10 mouse cellular contexts compared by ENCODE assay signal in genomic region chr5:51595644-51596043, GRCm38 (mm10). TPM values are rescaled to one million over a fixed set of nuclear protein-coding genes. Genes with fewer than 3 reads are reported as not detected.
A peak's percentile ranks its signal among the peaks of the same experiment; 100 is the strongest.
DNase-seq lines count a peak whose midpoint lies in the region; ATAC-seq and TF ChIP-seq lines count a peak whose summit lies in the region.
"Had no signal": no experiment of that assay in that cellular context is flagged by ENCODE, and none has a peak within 500 bp of the region (broad histone marks: within the 10 kb centered on the region; RNA-seq: fewer than 3 reads in every experiment).

No protein-coding gene starts in this region.

- H3K27me3 ChIP-seq in liver, adult 2 months (ENCODE audit: control insufficient read depth, insufficient read depth, low read length) = no peaks in the 10 kb centered on the region
- H3K27me3 ChIP-seq in liver, postnatal 0 days (ENCODE audit: insufficient read depth, low read length) = no peaks in the 10 kb centered on the region
- H3K27me3 ChIP-seq in hindbrain, embryonic 13.5 days = no peaks in the 10 kb centered on the region
- H3K27me3 ChIP-seq in midbrain, embryonic 13.5 days = no peaks in the 10 kb centered on the region

- no peak overlapping the region for H3K9ac ChIP-seq in liver, adult 2 months (ENCODE audit: low read depth, low read length)
- H3K9ac ChIP-seq in liver, postnatal 0 days (replicated peaks) = no peak overlapping the region
- H3K9ac ChIP-seq in hindbrain, embryonic 13.5 days = no peak overlapping the region
- H3K9ac ChIP-seq in midbrain, embryonic 13.5 days (replicated peaks) = no peak overlapping the region

- WGBS in liver, adult 2 months = 52% methylated on average over 9 of the region's 9 CpGs
- WGBS in liver, postnatal 0 days (ENCODE audit: insufficient replicate concordance) = 78% methylated on average over 9 of the region's 9 CpGs
- 90% methylated on average over 9 of the region's 9 CpGs for WGBS in hindbrain, embryonic 13.5 days
- WGBS in midbrain, embryonic 13.5 days = 94% methylated on average over 9 of the region's 9 CpGs

- H3K79me2 ChIP-seq in liver, adult 2 months (ENCODE audit: control insufficient read depth, insufficient read depth, low read length) = no peaks in the 10 kb centered on the region

- H3K4me3 ChIP-seq in liver, adult 2 months (ENCODE audit: insufficient read depth, low read depth, low read length) = no peak overlapping the region
- no peak overlapping the region for H3K4me3 ChIP-seq in liver, postnatal 0 days (ENCODE audit: low read depth, low read length)
- no peak overlapping the region for H3K4me3 ChIP-seq in hindbrain, embryonic 13.5 days
- no peak overlapping the region for H3K4me3 ChIP-seq in midbrain, embryonic 13.5 days (replicated peaks)

- peaks cover 4% of the 10 kb centered on the region for H3K4me1 ChIP-seq in liver, adult 2 months (ENCODE audit: control insufficient read depth, insufficient read depth, low read length)
- H3K4me1 ChIP-seq in liver, postnatal 0 days (ENCODE audit: insufficient read depth) = no peaks in the 10 kb centered on the region
- peaks cover 6% of the 10 kb centered on the region; the same call in 1 of the 2 replicates for H3K4me1 ChIP-seq in hindbrain, embryonic 13.5 days (replicated peaks)
- no peaks in the 10 kb centered on the region; the same call in 1 of the 2 replicates for H3K4me1 ChIP-seq in midbrain, embryonic 13.5 days (replicated peaks)

- no peaks in the 10 kb centered on the region for H3K36me3 ChIP-seq in liver, adult 2 months (ENCODE audit: control insufficient read depth, insufficient read depth, low read length)
- H3K36me3 ChIP-seq in liver, postnatal 0 days (replicated peaks; ENCODE audit: insufficient read depth, low read length) = no peaks in the 10 kb centered on the region
- H3K36me3 ChIP-seq in hindbrain, embryonic 13.5 days = no peaks in the 10 kb centered on the region
- no peaks in the 10 kb centered on the region for H3K36me3 ChIP-seq in midbrain, embryonic 13.5 days
- H3K36me3 ChIP-seq: G1E had no signal

- H3K4me2 ChIP-seq in liver, postnatal 0 days (ENCODE audit: low read depth, low read length) = no peak overlapping the region
- H3K4me2 ChIP-seq in hindbrain, embryonic 13.5 days = no peak overlapping the region
- no peak overlapping the region for H3K4me2 ChIP-seq in midbrain, embryonic 13.5 days (replicated peaks)

- TF ChIP-seq CTCF in liver, adult 2 months (IDR thresholded peaks at IDR 0.05; ENCODE audit: low read depth, low read length) = no peak
- TF ChIP-seq CTCF in liver, postnatal 0 days (IDR thresholded peaks at IDR 0.05; ENCODE audit: low read depth) = no peak

- no peak for TF ChIP-seq EP300 in liver, postnatal 0 days (IDR thresholded peaks at IDR 0.05; ENCODE audit: low read depth)

- ATAC-seq in liver, postnatal 0 days = no peak
- ATAC-seq in hindbrain, embryonic 13.5 days (ENCODE audit: low FRiP score) = no peak
- no peak for ATAC-seq in midbrain, embryonic 13.5 days

- TF ChIP-seq POLR2A in liver, adult 2 months (IDR thresholded peaks at IDR 0.05; ENCODE audit: extremely low read depth, insufficient read depth, low read length) = no peak

- H3K27ac ChIP-seq in liver, adult 2 months (replicated peaks; ENCODE audit: insufficient read depth, low read depth, low read length) = no peak overlapping the region
- H3K27ac ChIP-seq in liver, postnatal 0 days (ENCODE audit: low read depth) = no peak overlapping the region
- H3K27ac ChIP-seq in hindbrain, embryonic 13.5 days = no peak overlapping the region
- H3K27ac ChIP-seq in midbrain, embryonic 13.5 days = no peak overlapping the region

- H3K9me3 ChIP-seq in liver, postnatal 0 days (ENCODE audit: low read length) = no peaks in the 10 kb centered on the region
- H3K9me3 ChIP-seq in hindbrain, embryonic 13.5 days = no peaks in the 10 kb centered on the region
- no peaks in the 10 kb centered on the region for H3K9me3 ChIP-seq in midbrain, embryonic 13.5 days

- peak; percentile 91 for DNase-seq in liver, adult 2 months (ENCODE audit: extremely low read depth, low read depth, low spot score)
- no peak for DNase-seq in liver, postnatal 0 days
- peak; percentile 21 for DNase-seq in cerebellum, adult 8-10 months
- peak; percentile 78 for DNase-seq in heart, adult 8-10 months (ENCODE audit: low spot score)
- peak; percentile 48 for DNase-seq in ovary, postnatal 36 days (ENCODE audit: low spot score)
- no peak for DNase-seq in layer of hippocampus, adult 18-20 months (ENCODE audit: low spot score in 2 of 2)

RNA-seq across cellular contexts. Expression of gene Ppargc1a, which starts 28.1 kb away (rescaled TPM):
- total RNA-seq in liver, adult 2 months (2014; rRNA removed) = 5.4 and 6.5 TPM in 2 replicates
- polyA plus RNA-seq in liver, adult 2 months (2012; rRNA removed) = 1.6 and 1.7 TPM in 2 replicates
- 4.4 and 7.1 TPM in 2 replicates for polyA plus RNA-seq in liver, postnatal 0 days (2015; fragmentation: Nextera tagmentation; extraction: Ambion mirVana)
- total RNA-seq in heart, adult 8-10 months (2022) = 100 to 1,000 TPM in 2 of 4 experiments, 10 to 100 TPM in 2; 69.5 to 106 (median 92.6) TPM
- 8.9 and 9.9 TPM in 2 replicates for polyA plus RNA-seq in hindbrain, embryonic 13.5 days (2015; fragmentation: Nextera tagmentation; extraction: Ambion mirVana)
- 10 to 100 TPM; 42.4 to 46.8 TPM for total RNA-seq in layer of hippocampus, adult 18-20 months (2021)
- polyA plus RNA-seq in midbrain, embryonic 13.5 days (2015; fragmentation: Nextera tagmentation; extraction: Ambion mirVana) = 5.4 and 6.2 TPM in 2 replicates
- total RNA-seq: granulocyte monocyte progenitor cell, adult 5-6 weeks had no signal
- polyA plus RNA-seq: G1E had no signal

Comparison
In these comparisons a context has a peak if more than half of its experiments do, and no peak if none do; other contexts are left out.
1. DNase-seq: peak in liver, adult 2 months (single experiment), cerebellum, adult 8-10 months (single experiment), heart, adult 8-10 months (single experiment) and ovary, postnatal 36 days (single experiment); none in liver, postnatal 0 days (single experiment) and layer of hippocampus, adult 18-20 months (0 of 2).